Mouse (Mus musculus) heart, adult 9 months (tissue): ENCODE data around the gene B230217C12Rik.

Source experiments
- DNase-seq, 2 experiments: peaks; one replicate each; pipeline ENCODE4 v3.0.0; 2022; ENCODE audit warnings: low spot score in 2 of 2

Gene B230217C12Rik

GRCm38 (mm10) chr11:97840539-97840954 is at the start of gene B230217C12Rik:
Gene B230217C12Rik, plus strand, starts transcription at chr11:97840780.
- no peak for DNase-seq

- peak in 1 of 2 experiments; percentile 71 for DNase-seq
Observed at GRCm38 (mm10) chr11:97793165-97793564, 47.4 kb upstream of the B230217C12Rik start.

DNA sequence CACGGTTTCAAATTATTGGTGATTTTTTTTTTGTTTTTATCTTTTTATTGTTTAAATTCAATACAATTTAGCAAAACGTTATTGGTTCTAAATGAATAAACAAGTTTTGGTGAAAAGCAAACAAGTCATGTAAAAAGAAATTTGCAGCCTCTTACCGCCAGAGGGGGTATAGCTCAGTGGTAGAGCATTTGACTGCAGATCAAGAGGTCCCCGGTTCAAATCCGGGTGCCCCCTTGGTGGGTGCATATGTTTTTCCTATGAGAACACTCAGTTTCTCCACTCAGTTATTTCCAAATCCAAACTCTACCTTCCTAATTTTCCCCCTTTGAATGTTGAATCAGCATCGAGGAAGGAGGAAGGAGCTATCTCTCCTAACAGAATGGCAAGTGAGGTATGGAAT is 43.7 kb upstream of the B230217C12Rik start:
- peak in 1 of 2 experiments; percentile 73 for DNase-seq

DNA sequence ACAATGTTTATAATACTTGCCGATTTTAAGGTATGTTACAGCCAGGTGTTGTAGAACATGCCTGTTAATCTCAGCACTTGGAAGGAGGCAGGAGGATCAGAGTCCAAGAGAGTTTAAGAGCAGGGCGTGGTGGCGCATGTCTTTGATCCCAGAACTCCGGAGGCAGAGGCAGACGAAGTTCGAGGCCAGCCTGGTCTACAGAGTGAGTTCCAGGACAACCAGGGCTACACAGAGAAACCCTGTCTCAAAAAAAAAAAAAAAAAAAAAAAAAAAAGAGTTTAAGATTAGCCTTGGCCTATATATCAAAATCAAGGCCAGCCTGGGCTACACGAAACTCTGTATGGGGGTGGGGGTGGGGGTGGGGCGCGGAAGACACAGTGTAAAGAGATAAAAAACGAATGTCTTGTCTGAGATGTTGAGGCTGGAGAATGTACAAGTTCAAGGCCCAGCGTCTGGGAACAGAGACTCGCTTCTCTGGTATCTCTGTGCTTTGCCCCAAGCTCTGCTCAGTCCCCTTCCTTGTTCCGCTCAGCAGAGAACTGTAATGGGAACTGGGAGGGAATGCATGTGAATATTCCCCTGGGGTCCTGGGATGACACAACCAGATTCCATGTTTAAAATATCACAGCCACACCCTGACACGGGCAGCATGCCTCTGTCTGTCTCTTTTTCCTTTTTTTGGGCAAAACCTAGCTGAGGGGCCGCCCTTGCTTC is 43.1 kb upstream of the B230217C12Rik start:
- DNase-seq: no peak

GRCm38 (mm10) chr11:97798083-97798435 is 42.5 kb upstream of the B230217C12Rik start:
- no peak for DNase-seq

GRCm38 (mm10) chr11:97798782-97799145 is 41.8 kb upstream of the B230217C12Rik start, which contains the start of gene Lasp1:
Gene Lasp1, plus strand, starts transcription at chr11:97799000.
- peak; percentile 79 to 89 for DNase-seq

DNA sequence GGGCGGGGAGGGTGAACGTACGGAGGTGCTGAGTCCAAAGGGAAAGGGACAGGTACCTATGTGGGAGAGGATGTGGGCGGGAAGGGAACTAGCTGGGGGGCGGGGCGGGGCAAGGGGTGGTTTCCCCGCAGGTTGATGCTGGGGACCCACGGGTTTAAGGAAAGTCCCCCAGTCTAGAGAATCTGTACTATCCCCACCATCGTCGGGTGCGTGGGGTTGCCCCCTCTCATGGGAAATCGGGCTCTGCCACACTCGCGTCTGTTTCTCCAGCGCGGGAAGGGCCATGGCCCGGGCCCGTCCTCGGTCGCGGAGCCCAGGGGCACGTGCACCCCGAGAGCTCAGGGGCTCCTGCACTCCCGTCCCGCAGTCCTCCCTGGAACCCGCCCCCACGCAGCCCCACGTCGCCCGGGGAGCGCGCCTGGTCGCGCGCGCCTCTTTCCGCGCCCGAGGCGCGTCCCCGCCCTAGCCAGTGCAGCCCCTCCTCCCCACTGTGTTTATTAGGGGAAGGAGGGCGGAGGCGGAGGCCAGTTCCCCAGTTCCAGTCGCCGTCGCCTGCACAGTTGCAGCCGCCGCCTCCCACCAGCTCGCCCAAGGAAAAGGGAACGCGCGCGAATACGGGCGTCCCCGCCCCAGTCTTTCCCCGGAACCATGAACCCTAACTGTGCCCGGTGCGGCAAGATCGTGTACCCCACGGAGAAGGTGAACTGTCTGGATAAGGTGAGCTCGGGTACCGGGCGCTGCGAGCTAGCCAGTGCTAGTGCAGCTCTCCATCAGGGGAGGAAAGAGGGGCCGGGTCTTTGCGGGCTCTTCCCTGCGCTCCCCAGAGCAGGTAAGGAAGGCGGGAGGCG is 41.2 kb upstream of the B230217C12Rik start:
- peak; percentile 88 to 92 for DNase-seq

DNA sequence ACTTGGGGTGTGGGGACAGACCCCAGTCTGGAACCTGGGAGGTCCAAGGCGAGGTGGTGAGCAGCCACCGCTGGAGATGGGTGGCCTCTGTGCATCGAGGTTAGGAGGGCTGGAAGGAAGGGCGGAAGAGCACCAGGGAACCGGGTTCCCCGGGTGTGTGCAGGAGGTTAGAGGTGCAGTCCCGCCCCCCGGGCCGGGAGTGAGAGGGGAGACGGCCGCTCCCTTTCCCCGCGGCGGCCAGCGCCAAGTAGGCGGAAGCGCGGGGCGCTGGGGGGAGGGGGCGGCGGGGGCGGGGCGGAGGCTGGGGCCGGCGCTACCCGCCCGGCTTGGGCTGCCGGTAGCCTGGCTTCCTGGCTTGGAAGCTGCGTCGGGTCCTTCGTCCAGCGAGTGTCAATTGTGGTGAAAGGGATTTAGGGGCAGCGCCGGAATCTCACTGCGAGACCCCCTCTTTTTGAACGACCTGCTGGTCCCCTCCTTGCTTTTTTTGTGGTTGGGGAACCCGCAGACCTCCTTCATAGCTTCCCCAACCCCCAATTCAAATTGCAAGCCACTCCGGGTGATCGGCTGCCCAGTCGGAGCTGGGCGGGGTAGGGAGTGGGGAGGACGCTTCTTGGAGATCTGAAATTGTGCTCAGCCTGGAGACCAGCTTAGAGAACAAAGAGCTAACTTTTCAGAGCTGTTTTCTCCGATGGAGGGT is 40.4 kb upstream of the B230217C12Rik start:
- DNase-seq: peak; percentile 82 to 85

DNA sequence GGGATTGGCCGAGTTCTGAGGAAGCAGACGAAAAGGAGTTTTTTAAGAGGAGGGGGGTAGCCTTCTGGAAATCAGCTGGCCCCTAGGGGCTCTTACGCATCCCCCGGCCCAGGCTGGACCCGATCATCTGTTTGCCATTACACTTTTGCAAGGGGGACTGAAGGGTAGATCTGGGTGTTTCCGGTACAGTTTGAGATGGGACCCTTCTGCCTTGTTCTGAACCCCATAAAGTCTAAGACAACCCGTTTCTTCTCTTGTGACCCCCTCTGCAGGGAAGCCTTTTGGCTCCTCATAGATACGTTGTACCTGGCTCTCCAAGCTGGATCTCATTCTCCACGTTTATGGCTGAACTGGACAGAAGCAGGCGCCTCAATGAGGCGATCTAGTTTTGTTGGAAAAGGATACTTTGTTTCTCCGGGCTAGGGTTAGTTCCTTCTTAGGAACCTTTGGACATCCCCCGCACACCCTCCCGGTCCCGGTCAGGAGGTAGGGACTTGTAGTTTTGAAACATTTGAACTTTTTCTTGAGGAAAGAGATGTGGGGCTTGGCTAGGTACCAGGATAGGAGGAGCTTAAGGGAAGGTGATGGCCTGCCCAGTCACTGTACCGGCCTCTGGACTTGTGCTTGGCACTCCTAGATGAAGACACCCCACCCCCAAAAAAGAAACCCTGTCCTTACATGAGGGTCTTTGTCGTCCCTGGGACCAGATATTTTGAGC is 39.7 kb upstream of the B230217C12Rik start:
- DNase-seq: no peak

DNA sequence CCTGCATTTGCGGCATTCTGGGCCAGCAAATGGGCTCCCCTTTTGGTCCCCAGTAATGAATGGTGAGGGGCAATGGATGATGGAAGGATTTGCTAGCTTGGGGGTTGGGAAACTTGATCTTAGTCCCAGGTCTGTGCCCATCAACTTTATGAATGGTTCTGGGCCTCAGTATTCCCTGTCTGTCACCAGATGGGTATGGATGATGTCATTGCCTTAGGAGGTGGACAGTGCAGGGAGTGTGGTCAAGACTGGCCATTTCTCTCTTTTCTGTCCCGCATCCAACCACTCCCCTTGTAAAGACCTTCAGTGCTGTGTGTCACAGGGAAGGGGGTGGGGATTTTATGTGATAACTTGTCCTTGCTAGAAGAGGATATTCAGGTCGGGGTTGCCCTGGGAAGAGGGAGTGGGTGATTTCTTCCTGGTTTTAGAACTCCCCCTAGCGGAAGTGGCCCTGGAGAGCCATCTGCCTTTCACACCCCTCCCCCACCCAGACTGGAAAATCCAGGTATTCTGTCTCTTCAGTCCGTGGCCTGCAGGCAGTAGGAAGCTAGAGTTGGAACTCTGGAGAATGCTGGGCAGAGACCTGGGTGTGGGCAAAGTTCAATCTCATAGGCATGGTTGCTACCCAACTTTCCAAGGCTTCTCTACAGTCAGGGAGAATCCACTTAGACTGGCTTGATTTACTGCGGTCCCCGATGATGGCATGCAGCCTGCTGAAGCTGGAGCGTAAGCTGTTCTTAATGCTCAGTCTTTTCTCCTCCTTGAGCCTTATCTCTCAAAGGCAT is 39.0 kb upstream of the B230217C12Rik start:
- DNase-seq: no peak

DNA sequence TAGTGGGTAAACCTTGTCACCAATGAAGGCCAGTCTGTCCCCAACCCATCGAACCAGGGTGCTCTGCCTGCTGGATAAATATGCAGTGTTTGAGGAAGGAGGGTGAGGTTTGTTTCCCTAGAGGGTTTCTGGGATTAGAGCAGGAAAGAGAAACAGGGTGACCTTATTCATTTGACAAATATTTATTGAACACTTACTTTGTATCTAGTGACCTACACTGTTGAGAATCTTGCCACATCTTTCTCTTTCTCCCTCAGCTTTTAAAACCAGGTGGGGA is 38.4 kb upstream of the B230217C12Rik start:
- no peak for DNase-seq

- no peak for DNase-seq
Observed at GRCm38 (mm10) chr11:97802495-97802894, 38.1 kb upstream of the B230217C12Rik start.

DNA sequence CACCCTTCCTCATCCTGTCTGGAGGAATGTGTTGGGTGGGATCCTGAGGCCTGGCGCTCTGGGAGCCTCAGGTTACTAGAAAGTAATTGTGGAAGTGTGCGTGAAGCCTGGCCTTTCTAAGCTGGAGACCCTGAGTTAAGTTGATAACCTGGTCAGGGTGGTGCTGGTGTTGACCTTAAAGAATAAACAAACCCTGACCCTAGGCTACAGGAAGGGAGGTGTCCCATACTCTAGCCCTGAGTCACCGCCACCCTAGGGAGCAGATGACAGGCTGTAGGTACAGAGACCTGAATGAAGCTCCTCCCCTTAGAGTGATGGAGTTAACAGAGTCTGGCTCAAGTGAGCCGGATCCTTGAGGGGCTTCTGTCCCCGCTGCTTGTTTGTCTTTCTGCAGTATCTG is 36.7 kb upstream of the B230217C12Rik start:
- DNase-seq: no peak

- DNase-seq: no peak
Observed at GRCm38 (mm10) chr11:97804841-97805661, 35.5 kb upstream of the B230217C12Rik start.

GRCm38 (mm10) chr11:97805662-97806612 is 34.6 kb upstream of the B230217C12Rik start:
- peak in 1 of 2 experiments; percentile 77 for DNase-seq

DNA sequence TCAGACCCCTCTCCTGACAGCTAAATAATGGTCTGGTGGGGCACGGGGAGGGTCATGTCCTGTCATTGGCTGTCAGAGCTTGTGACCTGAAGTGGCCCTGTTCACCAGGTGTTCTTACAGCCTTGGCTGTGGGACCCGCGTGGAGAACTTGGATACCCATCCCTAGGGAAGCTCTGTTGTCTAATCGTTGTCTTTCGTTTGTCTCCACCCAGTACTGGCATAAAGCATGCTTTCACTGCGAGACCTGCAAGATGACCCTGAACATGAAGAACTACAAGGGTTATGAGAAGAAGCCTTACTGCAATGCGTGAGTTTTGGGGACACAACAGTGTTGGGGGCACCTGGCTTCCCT is 34.0 kb upstream of the B230217C12Rik start:
- no peak for DNase-seq

DNA sequence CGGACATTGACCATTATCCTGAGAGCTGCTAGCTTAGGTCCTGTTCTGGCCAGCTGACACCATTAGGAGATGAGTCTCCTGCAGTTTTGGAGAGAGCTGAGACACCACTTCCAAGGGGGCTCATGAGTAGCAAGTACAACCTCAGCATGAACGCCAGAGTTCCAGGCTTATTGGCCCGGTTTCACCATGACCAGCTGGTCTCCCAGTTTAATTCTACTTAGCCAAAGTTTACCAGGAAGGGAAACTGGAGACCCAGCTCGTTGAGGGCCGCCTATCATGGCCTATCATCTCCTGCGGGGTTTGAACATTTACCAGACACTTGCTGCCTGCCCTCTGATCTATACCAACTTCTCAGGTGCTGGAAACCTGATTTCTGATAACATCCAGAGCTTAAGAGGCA is 33.0 kb upstream of the B230217C12Rik start:
- peak in 1 of 2 experiments; percentile 63 for DNase-seq

GRCm38 (mm10) chr11:97808093-97808492 is 32.5 kb upstream of the B230217C12Rik start:
- peak; percentile 75 for DNase-seq

DNA sequence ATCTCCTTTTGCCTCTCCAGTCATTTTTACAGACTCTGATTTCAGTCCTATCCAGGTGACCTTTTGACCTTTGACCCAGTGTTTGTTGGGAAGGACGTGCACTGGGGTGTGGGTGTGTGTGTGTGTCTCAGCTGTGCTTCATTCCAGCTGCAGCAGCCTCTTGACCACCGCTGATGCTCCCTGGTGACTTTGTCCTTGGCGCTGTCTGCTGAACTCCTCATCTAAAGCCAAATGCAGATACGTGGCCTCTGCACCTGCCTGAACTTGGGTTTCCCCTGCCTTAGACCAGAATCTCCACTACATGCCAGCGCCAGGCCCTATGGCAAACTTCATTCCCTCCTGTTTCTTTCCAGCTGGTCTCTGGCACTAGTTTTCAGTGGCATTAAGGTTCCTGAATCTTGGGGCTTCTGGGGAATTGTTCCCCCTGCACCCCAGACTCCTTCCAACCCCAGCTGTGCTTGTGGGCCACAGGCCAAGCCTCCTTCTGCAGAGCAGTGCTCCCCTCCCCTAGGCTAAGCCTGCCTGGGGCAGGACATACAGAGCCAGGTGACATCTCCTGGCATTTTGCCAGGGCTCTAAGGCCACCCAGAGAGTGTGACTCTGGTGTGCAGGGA is 31.9 kb upstream of the B230217C12Rik start:
- no peak for DNase-seq
